ENCODE assay signal across 14 mouse cellular contexts in genomic region chr17:29456926-29457325, GRCm38 (mm10). TPM values are rescaled to one million over a fixed set of nuclear protein-coding genes. Genes with fewer than 3 reads are reported as not detected.
A peak's percentile ranks its signal among the peaks of the same experiment; 100 is the strongest.
DNase-seq lines count a peak whose midpoint lies in the region; ATAC-seq lines count a peak whose summit lies in the region.
"Had no signal": no experiment of that assay in that cellular context is flagged by ENCODE, and none has a peak within 500 bp of the region (broad histone marks: within the 10 kb centered on the region; RNA-seq: fewer than 3 reads in every experiment).

No protein-coding gene starts in this region.

- H3K27ac ChIP-seq in heart, embryonic 11.5 days (ENCODE audit: low read depth, low read length), result peak overlapping the region; percentile 96
- peak overlapping the region; percentile 88; the same call in 1 of the 2 replicates for H3K27ac ChIP-seq in midbrain, embryonic 10.5 days (replicated peaks)
- H3K27ac ChIP-seq in midbrain, embryonic 13.5 days, result no peak overlapping the region

- H3K9me3 ChIP-seq in heart, embryonic 11.5 days (replicated peaks; ENCODE audit: control insufficient read depth, low read length), result 0 out of 2 replicates have a peak, but pooled peaks cover 2% of the 10 kb centered on the region
- H3K9me3 ChIP-seq in midbrain, embryonic 10.5 days (replicated peaks), result peaks cover 12% of the 10 kb centered on the region; the same call in 1 of the 2 replicates
- peaks cover 3% of the 10 kb centered on the region; the same call in 1 of the 2 replicates for H3K9me3 ChIP-seq in midbrain, embryonic 13.5 days

- no peaks in the 10 kb centered on the region for H3K27me3 ChIP-seq in heart, embryonic 11.5 days (ENCODE audit: control insufficient read depth, insufficient read depth, low read length)
- H3K27me3 ChIP-seq in midbrain, embryonic 10.5 days (ENCODE audit: low read depth, poor library complexity, severe bottlenecking), result no peaks in the 10 kb centered on the region; the same call in 1 of the 2 replicates
- H3K27me3 ChIP-seq in midbrain, embryonic 13.5 days, result peaks cover 5% of the 10 kb centered on the region; the same call in 1 of the 2 replicates

- intact Hi-C loops in heart, postnatal 14 days (cut with DNase I), result loop anchor here (5.0 kb wide), 1 partner anchor 35 kb away; no protein-coding TSS in a partner anchor

- H3K4me1 ChIP-seq in heart, embryonic 11.5 days (ENCODE audit: control insufficient read depth, insufficient read depth, low read length), result peaks cover 45% of the 10 kb centered on the region
- peaks cover 45% of the 10 kb centered on the region for H3K4me1 ChIP-seq in midbrain, embryonic 10.5 days
- H3K4me1 ChIP-seq in midbrain, embryonic 13.5 days (replicated peaks), result peaks cover 31% of the 10 kb centered on the region

- H3K4me3 ChIP-seq in heart, embryonic 11.5 days (ENCODE audit: low read depth, low read length), result no peak overlapping the region
- H3K4me3 ChIP-seq in midbrain, embryonic 10.5 days, result no peak overlapping the region
- H3K4me3 ChIP-seq in midbrain, embryonic 13.5 days (replicated peaks), result no peak overlapping the region

- no peak for ATAC-seq in heart, embryonic 11.5 days (replicated peaks; ENCODE audit: insufficient number of reproducible peaks, low FRiP score, low TSS enrichment)
- ATAC-seq in midbrain, embryonic 13.5 days, result no peak
- ATAC-seq: liver, postnatal 0 days had no signal

- WGBS in heart, embryonic 11.5 days (ENCODE audit: insufficient replicate concordance), result 75% methylated on average over 2 of the region's 2 CpGs
- 68% methylated on average over 2 of the region's 2 CpGs for WGBS in midbrain, embryonic 10.5 days
- 75% methylated on average over 2 of the region's 2 CpGs for WGBS in midbrain, embryonic 13.5 days

- DNase-seq in heart, postnatal 14 days, result no peak
- DNase-seq in midbrain, embryonic 10.5 days (ENCODE audit: low spot score), result no peak
- peak; percentile 63 for DNase-seq in gonadal fat pad, adult 2 months (ENCODE audit: low read depth)
- DNase-seq in layer of hippocampus, postnatal 10 days (ENCODE audit: low spot score in 2 of 2), result no peak
- no peak for DNase-seq in spleen, adult 12 weeks (ENCODE audit: low spot score)
- DNase-seq: cerebellum, adult 8-10 months; kidney, adult 8-10 months; kidney, postnatal 4 days; layer of hippocampus, postnatal 36 days; liver, postnatal 0 days; spleen, adult 18-20 months; thymus, postnatal 14 days had no signal

- H3K9ac ChIP-seq in heart, embryonic 11.5 days (ENCODE audit: low read depth, low read length), result peak overlapping the region; percentile 54; the same call in 1 of the 2 replicates
- H3K9ac ChIP-seq in midbrain, embryonic 13.5 days (replicated peaks), result no peak overlapping the region
- H3K9ac ChIP-seq: liver, postnatal 0 days had no signal

- no peaks in the 10 kb centered on the region for H3K36me3 ChIP-seq in heart, embryonic 11.5 days (ENCODE audit: control insufficient read depth, insufficient read depth, low read length)
- H3K36me3 ChIP-seq in midbrain, embryonic 10.5 days, result no peaks in the 10 kb centered on the region
- H3K36me3 ChIP-seq in midbrain, embryonic 13.5 days, result no peaks in the 10 kb centered on the region

- 0 out of 2 replicates have a peak overlapping the region, but pooled peaks have one; percentile 49 for H3K4me2 ChIP-seq in heart, embryonic 11.5 days
- no peak overlapping the region for H3K4me2 ChIP-seq in midbrain, embryonic 13.5 days (replicated peaks)

RNA-seq across cellular contexts. Expression of gene Pim1, which starts 33.6 kb away (rescaled TPM):
- 23.5 and 27.3 TPM in 2 replicates for polyA plus RNA-seq in heart, embryonic 11.5 days (2014; fragmentation: Nextera tagmentation; extraction: Ambion mirVana)
- 10 to 100 TPM; 30.8 to 33.7 TPM for total RNA-seq in heart, postnatal 14 days (2021)
- polyA plus RNA-seq in midbrain, embryonic 10.5 days (2016; fragmentation: Nextera tagmentation; extraction: Ambion mirVana), result 27.2 and 33.8 TPM in 2 replicates
- polyA plus RNA-seq in midbrain, embryonic 13.5 days (2015; fragmentation: Nextera tagmentation; extraction: Ambion mirVana), result 13.4 and 15.4 TPM in 2 replicates
- polyA plus RNA-seq in gonadal fat pad, adult 2 months (2012; rRNA removed), result 9.5 and 10.9 TPM in 2 replicates
- total RNA-seq in layer of hippocampus, postnatal 10 days (2021), result 1 to 10 TPM; 3.5 to 4.0 TPM
